Mouse (Mus musculus) olfactory bulb, adult 2 months (tissue): ENCODE measurements around the gene Unc119b.

Experiments used
- CTCF ChIP-seq: fragments of 200-500 bp; IDR thresholded peaks from 2 replicates; pipeline ENCODE4 v1.5.1; 2012; ENCODE audit warnings: low read depth, mild to moderate bottlenecking, low read length, moderate library complexity; ENCODE audit not compliant: insufficient read depth
- POLR2A ChIP-seq: fragments of 200-500 bp; IDR thresholded peaks from 2 replicates; pipeline ENCODE4 v1.6.1; 2012; ENCODE audit warnings: mild to moderate bottlenecking, low read depth, low read length, moderate library complexity; ENCODE audit not compliant: insufficient read depth

DNA sequence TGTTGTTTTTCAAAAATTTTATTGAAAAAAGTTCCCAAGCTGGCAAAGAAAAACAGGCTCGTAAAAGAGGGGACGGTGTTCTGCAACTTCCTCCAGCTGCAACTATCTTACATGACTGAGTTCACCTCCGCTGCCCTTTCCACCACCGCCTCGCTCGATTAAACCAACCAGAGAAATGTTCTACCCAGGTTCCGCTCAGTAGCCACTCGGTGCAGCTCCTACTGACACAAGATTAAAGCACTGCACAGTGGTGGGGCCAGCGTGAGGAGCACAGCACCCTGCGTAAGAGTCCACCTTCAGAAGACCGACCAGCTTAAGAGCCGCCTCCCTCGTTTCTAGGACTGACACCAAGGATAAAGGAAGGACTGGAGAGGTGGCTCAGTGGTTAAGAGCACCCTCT is 16.7 kb upstream of the Unc119b start:
- no peak for TF ChIP-seq POLR2A
- TF ChIP-seq CTCF = no peak
